Mouse (Mus musculus): Measurements from ENCODE around the gene Hsd3b7. TPM values are rescaled to one million over a fixed set of nuclear protein-coding genes. Genes with fewer than 3 reads are reported as not detected.
A peak's percentile ranks its signal among the peaks of the same experiment; 100 is the strongest.
"Not testable (repeated sequence)": the region's sequence is repeated elsewhere in the genome, so short reads cannot be mapped to it uniquely, and the experiment has no call there.

Gene Hsd3b7
- polyA plus RNA-seq, 1 experiment from 2014 or later = 37.3 TPM

DNA sequence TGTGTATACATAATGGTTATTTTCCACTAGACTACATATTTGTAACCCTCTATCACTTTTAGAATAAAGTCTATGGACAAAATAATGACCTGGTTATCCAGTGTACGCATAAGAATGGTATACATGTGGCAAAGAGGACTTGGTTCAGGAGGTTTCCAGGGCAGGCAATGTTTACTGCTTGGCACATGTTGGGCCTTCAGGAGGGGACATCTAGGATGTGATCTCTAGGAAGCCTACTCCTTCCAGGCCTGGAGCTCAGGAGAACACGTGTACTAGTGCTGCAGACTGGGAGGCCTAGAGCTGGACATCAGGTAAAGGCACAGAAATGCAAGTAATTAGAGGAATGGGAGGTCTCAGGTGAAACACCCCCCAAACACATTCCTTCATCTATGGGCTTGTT lies 35.1 kb downstream of the Hsd3b7 start:
- Histone ChIP-seq H3K4me2 (replicated peaks; ENCODE audit: low read depth) (no peak overlapping the region), H3K9ac (ENCODE audit: low read depth, low read length) (no peak overlapping the region), H3K4me3 (ENCODE audit: low read depth, low read length) (no peak overlapping the region), H3K9me3 (ENCODE audit: control insufficient read depth) (no peaks in the 10 kb centered on the region), H3K27me3 (replicated peaks; ENCODE audit: control insufficient read depth, insufficient read depth, low read length) (no peaks in the 10 kb centered on the region), H3K36me3 (ENCODE audit: control insufficient read depth, insufficient read depth) (no peaks in the 10 kb centered on the region), H3K27ac (ENCODE audit: low read depth, low read length) (no peak overlapping the region), H3K4me1 (replicated peaks; ENCODE audit: control insufficient read depth, insufficient read depth, low read length) (no peaks in the 10 kb centered on the region)
- ATAC-seq = no peak
- 93% methylated on average over 2 of the region's 2 CpGs for WGBS
- TF ChIP-seq CTCF (IDR thresholded peaks at IDR 0.05; ENCODE audit: low read depth) = no peak

DNA sequence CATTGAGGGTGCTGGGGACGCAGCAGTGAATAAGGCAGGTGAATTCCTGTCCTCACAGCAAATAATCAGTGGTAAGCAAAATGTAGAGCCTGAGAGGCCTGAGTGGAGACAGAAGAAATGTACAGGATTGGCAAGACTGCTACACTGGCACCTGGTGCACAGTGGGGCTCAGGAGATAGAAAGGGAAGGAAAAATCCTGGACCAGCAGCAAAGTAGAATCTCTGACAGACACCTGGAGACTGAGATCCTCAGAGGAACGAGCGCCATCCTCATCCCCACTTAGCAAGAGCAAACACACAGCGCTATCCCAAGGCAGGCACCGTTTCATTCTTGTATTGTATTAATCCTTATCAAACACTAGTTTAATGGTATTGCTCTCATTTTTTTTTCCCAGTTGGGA lies 37.1 kb downstream of the Hsd3b7 start:
- no peaks in the 10 kb centered on the region; the same call in 1 of the 2 replicates for H3K4me1 ChIP-seq (replicated peaks; ENCODE audit: control insufficient read depth, insufficient read depth, low read length)
- no peak overlapping the region for H3K4me2 ChIP-seq (replicated peaks; ENCODE audit: low read depth)
- no peak for ATAC-seq
- no peak for TF ChIP-seq CTCF (IDR thresholded peaks at IDR 0.05; ENCODE audit: low read depth)
- H3K9me3 ChIP-seq (ENCODE audit: control insufficient read depth) = no peaks in the 10 kb centered on the region
- no peaks in the 10 kb centered on the region for H3K27me3 ChIP-seq (replicated peaks; ENCODE audit: control insufficient read depth, insufficient read depth, low read length)
- 89% methylated on average over 5 of the region's 5 CpGs for WGBS
- H3K27ac ChIP-seq (ENCODE audit: low read depth, low read length) = no peak overlapping the region
- no peaks in the 10 kb centered on the region for H3K36me3 ChIP-seq (ENCODE audit: control insufficient read depth, insufficient read depth)
- H3K9ac ChIP-seq (ENCODE audit: low read depth, low read length) = no peak overlapping the region
- no peak overlapping the region for H3K4me3 ChIP-seq (ENCODE audit: low read depth, low read length)

DNA sequence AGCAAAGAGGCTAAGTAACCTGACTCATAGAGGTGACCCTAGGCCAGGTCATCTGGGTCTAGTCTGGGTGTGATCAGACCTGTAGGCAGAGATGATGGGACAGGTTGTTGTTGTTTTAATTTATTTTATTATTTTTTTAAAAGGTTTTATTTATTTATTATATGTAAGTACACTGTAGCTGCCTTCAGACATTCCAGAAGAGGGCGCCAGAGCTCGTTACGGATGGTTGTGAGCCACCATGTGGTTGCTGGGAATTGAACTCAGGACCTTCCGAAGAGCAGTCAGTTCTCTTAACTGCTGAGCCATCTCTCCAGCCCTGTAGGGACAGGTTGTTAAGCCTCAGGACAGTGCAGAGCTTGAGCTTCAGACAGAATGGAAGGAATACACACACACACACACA lies 37.5 kb downstream of the Hsd3b7 start:
- not testable (repeated sequence) for H3K27me3 ChIP-seq (replicated peaks; ENCODE audit: control insufficient read depth, insufficient read depth, low read length); H3K9me3 ChIP-seq (ENCODE audit: control insufficient read depth); H3K4me2 ChIP-seq (replicated peaks; ENCODE audit: low read depth); H3K9ac ChIP-seq (ENCODE audit: low read depth, low read length); H3K27ac ChIP-seq (ENCODE audit: low read depth, low read length); H3K4me3 ChIP-seq (ENCODE audit: low read depth, low read length); ATAC-seq; H3K36me3 ChIP-seq (ENCODE audit: control insufficient read depth, insufficient read depth); H3K4me1 ChIP-seq (replicated peaks; ENCODE audit: control insufficient read depth, insufficient read depth, low read length)
- WGBS = 80% methylated on average over 4 of the region's 4 CpGs

DNA sequence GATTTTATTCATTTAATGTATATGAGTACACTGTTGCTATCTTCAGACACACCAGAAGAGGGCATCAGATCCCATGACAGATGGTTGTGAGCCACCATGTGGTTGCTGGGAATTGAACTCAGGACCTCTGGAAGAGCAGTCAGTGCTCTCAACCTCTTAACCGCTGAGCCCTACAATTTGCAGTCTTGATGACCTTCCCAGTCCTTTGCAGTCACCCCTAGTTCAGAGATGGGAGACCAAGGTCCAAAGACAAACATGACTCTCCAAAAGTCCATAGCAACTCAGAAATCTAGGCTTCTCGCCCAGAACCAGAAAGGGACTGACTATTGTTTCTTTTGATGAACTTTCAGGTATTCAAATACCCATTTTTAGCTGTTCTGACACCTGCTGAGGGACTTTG lies 39.6 kb downstream of the Hsd3b7 start:
- peaks cover 21% of the 10 kb centered on the region for H3K36me3 ChIP-seq (ENCODE audit: control insufficient read depth, insufficient read depth)
- TF ChIP-seq CTCF (IDR thresholded peaks at IDR 0.05; ENCODE audit: low read depth) = peak; percentile 23
- not testable (repeated sequence) for H3K27ac ChIP-seq (ENCODE audit: low read depth, low read length); H3K9ac ChIP-seq (ENCODE audit: low read depth, low read length); H3K4me1 ChIP-seq (replicated peaks; ENCODE audit: control insufficient read depth, insufficient read depth, low read length); H3K9me3 ChIP-seq (ENCODE audit: control insufficient read depth); H3K4me3 ChIP-seq (ENCODE audit: low read depth, low read length); ATAC-seq; H3K27me3 ChIP-seq (replicated peaks; ENCODE audit: control insufficient read depth, insufficient read depth, low read length); H3K4me2 ChIP-seq (replicated peaks; ENCODE audit: low read depth)
- 75% methylated on average over 2 of the region's 2 CpGs for WGBS

DNA sequence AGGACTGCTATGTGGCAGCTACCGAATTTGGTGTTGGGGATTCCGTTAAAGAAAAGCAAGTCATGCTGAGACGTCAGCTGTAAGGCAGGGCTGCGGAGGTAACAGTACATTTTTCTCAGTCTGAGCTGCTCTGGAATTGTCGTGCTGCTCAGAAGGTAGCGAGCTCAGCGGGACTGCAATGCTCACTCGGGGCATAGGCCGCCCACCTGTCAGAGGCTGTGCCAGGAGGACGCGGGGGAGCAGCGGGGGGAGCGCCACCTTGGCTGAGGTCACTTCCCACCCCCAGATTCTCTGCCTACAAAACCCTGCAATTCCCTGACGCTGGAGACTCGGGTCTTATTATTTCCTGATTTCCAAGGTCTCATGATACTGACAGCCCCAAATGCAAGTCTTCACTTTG lies 40.5 kb downstream of the Hsd3b7 start:
- Histone ChIP-seq H3K4me2 (replicated peaks; ENCODE audit: low read depth) (peak overlapping the region; percentile 86), H3K9ac (ENCODE audit: low read depth, low read length) (peak overlapping the region; percentile 62), H3K9me3 (ENCODE audit: control insufficient read depth) (no peaks in the 10 kb centered on the region), H3K4me1 (replicated peaks; ENCODE audit: control insufficient read depth, insufficient read depth, low read length) (no peaks in the 10 kb centered on the region; the same call in 1 of the 2 replicates), H3K4me3 (ENCODE audit: low read depth, low read length) (peak overlapping the region; percentile 83), H3K36me3 (ENCODE audit: control insufficient read depth, insufficient read depth) (peaks cover 24% of the 10 kb centered on the region), H3K27ac (ENCODE audit: low read depth, low read length) (peak overlapping the region; percentile 95), H3K27me3 (replicated peaks; ENCODE audit: control insufficient read depth, insufficient read depth, low read length) (no peaks in the 10 kb centered on the region)
- peak; percentile 31 for ATAC-seq
- no peak for TF ChIP-seq CTCF (IDR thresholded peaks at IDR 0.05; ENCODE audit: low read depth)
- WGBS = 5% methylated on average over 15 of the region's 15 CpGs

DNA sequence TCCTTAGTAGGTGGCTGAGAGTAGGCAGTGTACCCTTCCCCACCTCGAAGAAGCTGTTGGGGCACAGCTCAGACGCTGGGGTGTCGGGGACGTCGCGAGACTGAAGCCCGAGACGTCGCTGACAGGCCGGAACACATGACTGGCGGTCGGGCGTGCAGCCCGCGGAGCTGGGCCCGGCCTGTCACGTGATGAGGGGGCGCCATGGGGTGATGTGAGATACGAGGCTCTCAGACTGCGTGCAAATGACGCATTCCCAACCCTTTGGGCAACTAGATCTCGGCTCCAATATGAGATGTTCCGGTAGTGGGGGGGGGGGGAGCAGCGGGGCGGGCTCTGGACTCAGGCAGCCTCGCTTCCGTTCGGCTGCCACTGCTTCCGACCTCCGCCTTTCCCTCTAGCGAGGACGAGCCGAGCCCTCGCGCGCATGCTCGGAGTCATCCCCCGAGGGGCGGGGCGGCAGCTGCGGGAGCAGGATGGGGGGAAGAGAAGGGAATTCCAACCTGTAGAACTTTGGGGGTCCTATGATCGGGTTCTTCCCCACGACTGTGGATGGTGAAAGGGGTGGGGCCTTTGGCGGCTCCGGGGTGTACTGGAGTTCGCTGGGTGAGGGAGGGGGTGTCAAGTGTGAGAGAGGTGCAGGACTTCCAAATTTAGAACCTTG lies 41.1 kb downstream of the Hsd3b7 start:
- ATAC-seq = peak; percentile 88
- under 1% methylated on average over 45 of the region's 46 CpGs for WGBS

More for the DNA sequence above, 41.1 kb downstream of the Hsd3b7 start:
- H3K27me3 ChIP-seq (replicated peaks; ENCODE audit: control insufficient read depth, insufficient read depth, low read length) = no peaks in the 10 kb centered on the region
- H3K27ac ChIP-seq (ENCODE audit: low read depth, low read length) = peak overlapping the region; percentile 95
- TF ChIP-seq CTCF (IDR thresholded peaks at IDR 0.05; ENCODE audit: low read depth) = peak; percentile 29; the same call in 1 of the 2 replicates
- H3K4me2 ChIP-seq (replicated peaks; ENCODE audit: low read depth) = peak overlapping the region; percentile 86
- H3K9me3 ChIP-seq (ENCODE audit: control insufficient read depth) = no peaks in the 10 kb centered on the region
- H3K36me3 ChIP-seq (ENCODE audit: control insufficient read depth, insufficient read depth) = peaks cover 30% of the 10 kb centered on the region
- no peaks in the 10 kb centered on the region; the same call in 1 of the 2 replicates for H3K4me1 ChIP-seq (replicated peaks; ENCODE audit: control insufficient read depth, insufficient read depth, low read length)
- H3K4me3 ChIP-seq (ENCODE audit: low read depth, low read length) = peak overlapping the region; percentile 83
- H3K9ac ChIP-seq (ENCODE audit: low read depth, low read length) = peak overlapping the region; percentile 74

Measured in intestine, postnatal 0 days (tissue).